Mouse (Mus musculus): Measurements from ENCODE around the gene Cnnm3. TPM values are rescaled to one million over a fixed set of nuclear protein-coding genes. Genes with fewer than 3 reads are reported as not detected.

Cnnm3 gene
- total RNA-seq (2021): 10 to 100 TPM; 32.1 to 32.7 TPM

DNA sequence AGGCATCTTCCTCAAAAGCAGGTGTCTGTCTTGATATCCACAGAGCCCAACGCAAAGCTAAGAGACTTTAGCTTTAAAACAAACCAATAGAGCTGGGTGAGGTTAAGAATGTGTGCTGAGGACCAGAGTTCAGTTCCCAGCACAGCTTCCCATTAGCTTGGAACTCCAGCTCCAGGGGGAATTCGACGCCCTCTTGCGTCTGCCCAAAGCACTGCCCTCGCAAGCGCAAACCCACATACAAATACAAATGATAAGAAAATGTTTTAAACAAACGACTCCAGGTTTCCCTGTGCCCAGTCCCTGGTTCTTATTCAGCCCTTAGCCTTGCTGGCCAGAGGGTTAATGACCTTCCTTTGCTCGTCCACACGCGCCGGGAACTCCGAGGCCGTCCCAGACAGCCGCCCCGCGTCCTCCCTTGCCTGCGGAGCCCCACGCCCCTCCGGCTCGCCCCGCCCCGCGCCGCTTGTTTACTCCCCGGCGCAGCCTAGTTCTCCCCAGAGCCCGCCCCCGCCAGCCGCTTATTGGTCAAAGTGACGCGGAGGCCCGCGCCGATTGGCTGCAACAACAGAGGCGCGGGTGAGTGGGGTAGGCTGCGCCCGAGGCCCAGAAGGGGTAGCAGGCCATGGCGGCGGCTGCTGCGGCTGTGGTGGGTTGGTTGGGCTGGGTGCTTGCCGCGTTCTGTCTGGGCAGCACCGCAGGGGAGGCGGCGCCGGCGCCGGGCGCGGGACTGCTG, at the start of gene Cnnm3:
Gene Cnnm3 (plus strand): TSS at position 579 of the 733 bp plus-strand sequence.
- intact Hi-C loops (cut with DNase I): loop anchor here (5.0 kb wide), 2 partner anchors 69 to 144 kb away; partner anchors contain the start of gene Kansl3
- peak; percentile 98 to 99 for DNase-seq (ENCODE audit: low spot score in 2 of 2)

GRCm38 (mm10) chr1:36465641-36466160, 46.0 kb upstream of the Cnnm3 start:
- intact Hi-C loops (cut with DNase I): no loop called here
- DNase-seq (ENCODE audit: low spot score in 2 of 2): no peak

GRCm38 (mm10) chr1:36467446-36467845, 44.2 kb upstream of the Cnnm3 start:
- DNase-seq (ENCODE audit: low spot score in 2 of 2): no peak
- intact Hi-C loops (cut with DNase I): no loop called here

- DNase-seq (ENCODE audit: low spot score in 2 of 2): no peak
- intact Hi-C loops (cut with DNase I): loop anchor here (2.0 kb wide), 2 partner anchors 25 to 101 kb away; partner anchors contain the start of genes Kansl3 and Lman2l
Measured at GRCm38 (mm10) chr1:36469811-36470444, 41.7 kb upstream of the Cnnm3 start.

- intact Hi-C loops (cut with DNase I): loop anchor here (2.0 kb wide), 2 partner anchors 27 to 103 kb away; partner anchors contain the start of genes Kansl3 and Lman2l
- peak; percentile 85 to 91 for DNase-seq (ENCODE audit: low spot score in 2 of 2)
Measured at GRCm38 (mm10) chr1:36471181-36472105, 40.2 kb upstream of the Cnnm3 start, which contains the start of gene Cnnm4. Gene Cnnm4 (plus strand): TSS chr1:36471620.

GRCm38 (mm10) chr1:36472106-36472440, 39.6 kb upstream of the Cnnm3 start:
- intact Hi-C loops (cut with DNase I): no loop called here
- no peak for DNase-seq (ENCODE audit: low spot score in 2 of 2)

- no peak for DNase-seq (ENCODE audit: low spot score in 2 of 2)
- intact Hi-C loops (cut with DNase I): no loop called here
Measured at GRCm38 (mm10) chr1:36473211-36473780, 38.4 kb upstream of the Cnnm3 start.

GRCm38 (mm10) chr1:36474646-36475045, 37.0 kb upstream of the Cnnm3 start:
- intact Hi-C loops (cut with DNase I): no loop called here
- DNase-seq (ENCODE audit: low spot score in 2 of 2): no peak

GRCm38 (mm10) chr1:36475480-36476110, 36.1 kb upstream of the Cnnm3 start:
- intact Hi-C loops (cut with DNase I): no loop called here
- DNase-seq (ENCODE audit: low spot score in 2 of 2): no peak

DNA sequence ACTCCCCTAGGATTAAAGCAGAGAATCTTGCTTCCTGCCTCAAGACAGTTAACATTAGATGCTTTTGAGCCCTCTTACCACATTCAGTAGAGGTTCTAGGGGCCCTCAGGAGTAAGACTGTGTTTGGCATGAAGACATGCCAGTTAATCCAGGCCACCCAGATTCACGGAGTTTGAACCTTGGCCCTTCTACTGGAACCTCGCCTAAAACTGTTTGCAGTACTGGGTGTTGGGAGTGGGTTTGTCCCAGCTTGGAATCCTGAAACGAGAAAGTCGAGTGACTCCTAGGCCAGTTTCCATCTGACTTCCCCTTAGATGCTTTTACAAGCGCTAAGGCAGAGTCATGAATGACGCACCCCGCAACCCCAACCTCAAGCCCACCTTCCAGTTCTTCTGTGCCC, 35.2 kb upstream of the Cnnm3 start:
- DNase-seq (ENCODE audit: low spot score in 2 of 2): no peak
- intact Hi-C loops (cut with DNase I): no loop called here

- intact Hi-C loops (cut with DNase I): no loop called here
- DNase-seq (ENCODE audit: low spot score in 2 of 2): no peak
Measured at GRCm38 (mm10) chr1:36478343-36478795, 33.3 kb upstream of the Cnnm3 start.

GRCm38 (mm10) chr1:36479903-36480899, 31.5 kb upstream of the Cnnm3 start:
- intact Hi-C loops (cut with DNase I): no loop called here
- DNase-seq (ENCODE audit: low spot score in 2 of 2): no peak

- intact Hi-C loops (cut with DNase I): no loop called here
- no peak for DNase-seq (ENCODE audit: low spot score in 2 of 2)
Measured at GRCm38 (mm10) chr1:36483825-36484224, 27.8 kb upstream of the Cnnm3 start.

GRCm38 (mm10) chr1:36485080-36485479, 26.6 kb upstream of the Cnnm3 start:
- intact Hi-C loops (cut with DNase I): no loop called here
- DNase-seq (ENCODE audit: low spot score in 2 of 2): no peak

- intact Hi-C loops (cut with DNase I): no loop called here
- DNase-seq (ENCODE audit: low spot score in 2 of 2): no peak
Measured at GRCm38 (mm10) chr1:36487111-36487510, 24.6 kb upstream of the Cnnm3 start.

- intact Hi-C loops (cut with DNase I): no loop called here
Measured at GRCm38 (mm10) chr1:36489661-36490060, 22.0 kb upstream of the Cnnm3 start.

GRCm38 (mm10) chr1:36492416-36493139, 19.1 kb upstream of the Cnnm3 start:
- intact Hi-C loops (cut with DNase I): no loop called here
- DNase-seq (ENCODE audit: low spot score in 2 of 2): no peak

More at GRCm38 (mm10) chr1:36489661-36490060, 22.0 kb upstream of the Cnnm3 start:
- no peak for DNase-seq (ENCODE audit: low spot score in 2 of 2)

All from left cerebral cortex, postnatal 25 days (tissue).